Mouse (Mus musculus) liver, embryonic 11.5 days (tissue): ENCODE results near the gene Dnmt3a. TPM values are rescaled to one million over a fixed set of nuclear protein-coding genes. Genes with fewer than 3 reads are reported as not detected.

Experiments
- ATAC-seq: fragments of 200-750 bp; cut with Nextera tagmentation; replicated peaks from 2 replicates; pipeline ENCODE4 v1.8.0; 2017; ENCODE audit warnings: moderate number of reproducible peaks, mild to moderate bottlenecking, moderate TSS enrichment, moderate library complexity; ENCODE audit not compliant: low FRiP score
- DNase-seq: peaks from one replicate; pipeline ENCODE4 v3.0.0-alpha.2; 2017; ENCODE audit warnings: low spot score
- H3K27ac ChIP-seq: fragments of 300-500 bp; sonication (generic); 2 replicates; pipeline ENCODE4 v1.5.1; 2014; ENCODE audit warnings: mild to moderate bottlenecking, low read depth, low read length, control low read depth
- H3K27me3 ChIP-seq: fragments of 300-500 bp; sonication (generic); replicated peaks from 2 replicates; pipeline ENCODE4 v1.6.1; 2014; ENCODE audit warnings: low read length, mixed read lengths; ENCODE audit not compliant: control insufficient read depth, insufficient read depth
- H3K36me3 ChIP-seq: fragments of 300-500 bp; sonication (generic); 2 replicates; pipeline ENCODE4 v1.6.1; 2014; ENCODE audit warnings: mild to moderate bottlenecking, low read length, moderate library complexity, mixed read lengths; ENCODE audit not compliant: control insufficient read depth, insufficient read depth
- H3K4me1 ChIP-seq: fragments of 300-500 bp; sonication (generic); replicated peaks from 2 replicates; pipeline ENCODE4 v1.6.1; 2014; ENCODE audit warnings: low read length, mixed read lengths; ENCODE audit not compliant: control insufficient read depth, insufficient read depth
- H3K4me2 ChIP-seq: fragments of 300-500 bp; sonication (generic); 2 replicates; pipeline ENCODE4 v1.6.1; 2014; ENCODE audit warnings: mild to moderate bottlenecking, control low read depth, moderate library complexity
- H3K4me3 ChIP-seq: fragments of 300-500 bp; sonication (generic); 2 replicates; pipeline ENCODE4 v1.5.1; 2014; ENCODE audit warnings: low read depth, low read length, control low read depth
- H3K9ac ChIP-seq: fragments of 300-500 bp; sonication (generic); 2 replicates; pipeline ENCODE4 v1.6.1; 2014; ENCODE audit warnings: low read depth, low read length, control low read depth
- H3K9me3 ChIP-seq: fragments of 300-500 bp; sonication (generic); 2 replicates; pipeline ENCODE4 v1.6.1; 2016; ENCODE audit warnings: low read length, inconsistent platforms, mixed read lengths; ENCODE audit not compliant: control insufficient read depth
- WGBS: fragments of 180-500 bp; shearing (Covaris S2); extraction: QIAGEN DNeasy Blood & Tissue Kit; methylation state at CpG from one replicate; pipeline ENCODE4 v1.1.7; 2014; 5-methylcytosine and 5-hydroxymethylcytosine counted together
- polyA plus RNA-seq: library from polyadenylated mRNA; unstranded; fragments of >200 nt; fragmentation: Nextera tagmentation; extraction: Ambion mirVana; gene quantifications from 2 replicates; pipeline ENCODE4 v1.2.1, GENCODE M21; 2014

Dnmt3a gene
- polyA plus RNA-seq, 1 experiment from 2014 or later: 73.3 TPM

- H3K4me3 ChIP-seq: no peak overlapping the region
- no peaks in the 10 kb centered on the region for H3K27me3 ChIP-seq
- DNase-seq: no peak
- WGBS: 41% methylated on average over 7 of the region's 7 CpGs
- H3K36me3 ChIP-seq: peaks cover 5% of the 10 kb centered on the region; the same call in 1 of the 2 replicates
- H3K4me1 ChIP-seq: no peaks in the 10 kb centered on the region
- no peak overlapping the region for H3K4me2 ChIP-seq
- ATAC-seq: 0 out of 2 replicates have a peak, but pooled peaks have one; percentile 36
- H3K9ac ChIP-seq: no peak overlapping the region
- no peaks in the 10 kb centered on the region for H3K9me3 ChIP-seq
- no peak overlapping the region for H3K27ac ChIP-seq
These were observed 37.6 kb downstream of the Dnmt3a start for GRCm38 (mm10) chr12:3843371-3843861.

GRCm38 (mm10) chr12:3843918-3844317 lies 38.1 kb downstream of the Dnmt3a start:
- Histone ChIP-seq H3K9ac (no peak overlapping the region), H3K4me2 (no peak overlapping the region), H3K4me3 (no peak overlapping the region), H3K27ac (no peak overlapping the region), H3K9me3 (no peaks in the 10 kb centered on the region), H3K36me3 (peaks cover 5% of the 10 kb centered on the region; the same call in 1 of the 2 replicates), H3K4me1 (no peaks in the 10 kb centered on the region), H3K27me3 (no peaks in the 10 kb centered on the region)
- no peak for ATAC-seq
- 51% methylated on average over 7 of the region's 7 CpGs for WGBS
- no peak for DNase-seq

- ATAC-seq (no peak), DNase-seq (no peak)
- Histone ChIP-seq H3K27ac (no peak overlapping the region), H3K9me3 (no peaks in the 10 kb centered on the region), H3K4me3 (no peak overlapping the region), H3K27me3 (no peaks in the 10 kb centered on the region), H3K9ac (no peak overlapping the region), H3K36me3 (peaks cover 5% of the 10 kb centered on the region; the same call in 1 of the 2 replicates), H3K4me2 (no peak overlapping the region), H3K4me1 (no peaks in the 10 kb centered on the region)
- 78% methylated on average over 5 of the region's 5 CpGs for WGBS
These were observed 38.5 kb downstream of the Dnmt3a start for GRCm38 (mm10) chr12:3844335-3844734.

GRCm38 (mm10) chr12:3849481-3849880 lies 43.7 kb downstream of the Dnmt3a start:
- Histone ChIP-seq H3K27ac (no peak overlapping the region), H3K27me3 (no peaks in the 10 kb centered on the region), H3K4me1 (no peaks in the 10 kb centered on the region; the same call in 1 of the 2 replicates), H3K4me2 (no peak overlapping the region), H3K4me3 (no peak overlapping the region), H3K36me3 (peaks cover 7% of the 10 kb centered on the region; the same call in 1 of the 2 replicates), H3K9ac (no peak overlapping the region), H3K9me3 (no peaks in the 10 kb centered on the region)
- WGBS: 87% methylated on average over 13 of the region's 13 CpGs
- no peak for ATAC-seq
- no peak for DNase-seq

- no peak for DNase-seq
- H3K27ac ChIP-seq: no peak overlapping the region
- H3K9me3 ChIP-seq: no peaks in the 10 kb centered on the region
- no peak overlapping the region for H3K9ac ChIP-seq
- no peaks in the 10 kb centered on the region for H3K27me3 ChIP-seq
- H3K4me3 ChIP-seq: no peak overlapping the region
- H3K36me3 ChIP-seq: peaks cover 7% of the 10 kb centered on the region; the same call in 1 of the 2 replicates
- ATAC-seq: no peak
- no peak overlapping the region for H3K4me2 ChIP-seq
- WGBS: 54% methylated on average over 5 of the region's 5 CpGs
- peaks cover 2% of the 10 kb centered on the region for H3K4me1 ChIP-seq
These were observed 44.4 kb downstream of the Dnmt3a start for GRCm38 (mm10) chr12:3850165-3850564.

- H3K27ac ChIP-seq: no peak overlapping the region
- H3K4me1 ChIP-seq: peaks cover 7% of the 10 kb centered on the region
- 46% methylated on average over 6 of the region's 6 CpGs for WGBS
- DNase-seq (no peak), ATAC-seq (no peak)
- no peak overlapping the region for H3K4me2 ChIP-seq
- H3K9ac ChIP-seq: no peak overlapping the region
- no peaks in the 10 kb centered on the region for H3K27me3 ChIP-seq
- no peak overlapping the region for H3K4me3 ChIP-seq
- H3K36me3 ChIP-seq: peaks cover 4% of the 10 kb centered on the region; the same call in 1 of the 2 replicates
- no peaks in the 10 kb centered on the region for H3K9me3 ChIP-seq
These were observed 44.9 kb downstream of the Dnmt3a start for GRCm38 (mm10) chr12:3850731-3851130.

GRCm38 (mm10) chr12:3851179-3851578 lies 45.4 kb downstream of the Dnmt3a start:
- no peak overlapping the region for H3K27ac ChIP-seq
- peaks cover 11% of the 10 kb centered on the region for H3K4me1 ChIP-seq
- ATAC-seq (no peak), DNase-seq (no peak)
- no peak overlapping the region for H3K9ac ChIP-seq
- H3K4me3 ChIP-seq: no peak overlapping the region
- H3K9me3 ChIP-seq: no peaks in the 10 kb centered on the region
- peaks cover 4% of the 10 kb centered on the region; the same call in 1 of the 2 replicates for H3K36me3 ChIP-seq
- no peaks in the 10 kb centered on the region for H3K27me3 ChIP-seq
- H3K4me2 ChIP-seq: no peak overlapping the region
- WGBS: 72% methylated on average over 4 of the region's 4 CpGs

- Histone ChIP-seq H3K36me3 (peaks cover 4% of the 10 kb centered on the region; the same call in 1 of the 2 replicates), H3K4me3 (no peak overlapping the region), H3K9ac (no peak overlapping the region), H3K9me3 (no peaks in the 10 kb centered on the region), H3K4me2 (no peak overlapping the region), H3K27ac (no peak overlapping the region), H3K4me1 (peaks cover 20% of the 10 kb centered on the region), H3K27me3 (no peaks in the 10 kb centered on the region)
- DNase-seq (no peak), ATAC-seq (no peak)
- WGBS: 51% methylated on average over 5 of the region's 5 CpGs
These were observed 46.7 kb downstream of the Dnmt3a start for GRCm38 (mm10) chr12:3852521-3852920.

GRCm38 (mm10) chr12:3854419-3854818 lies 48.6 kb downstream of the Dnmt3a start:
- Histone ChIP-seq H3K4me2 (no peak overlapping the region), H3K4me3 (no peak overlapping the region), H3K9me3 (no peaks in the 10 kb centered on the region), H3K27me3 (no peaks in the 10 kb centered on the region), H3K4me1 (peaks cover 24% of the 10 kb centered on the region), H3K27ac (no peak overlapping the region), H3K9ac (no peak overlapping the region), H3K36me3 (peaks cover 4% of the 10 kb centered on the region; the same call in 1 of the 2 replicates)
- 74% methylated on average over 4 of the region's 4 CpGs for WGBS
- no peak for ATAC-seq
- no peak for DNase-seq
